Mouse (Mus musculus) lung, embryonic 14.5 days (tissue): ENCODE results near the gene Helz. TPM values are rescaled to one million over a fixed set of nuclear protein-coding genes. Genes with fewer than 3 reads are reported as not detected.

ENCODE experiments used
- ATAC-seq: fragments of 200-750 bp; cut with Nextera tagmentation; 2 replicates; pipeline ENCODE4 v1.8.0; 2017; ENCODE audit warnings: mild to moderate bottlenecking, moderate TSS enrichment, moderate library complexity; ENCODE audit not compliant: insufficient read depth
- DNase-seq: peaks from one replicate; pipeline ENCODE4 v3.0.0-alpha.2; 2015
- H3K27ac ChIP-seq: fragments of 300-500 bp; sonication (generic); 2 replicates; pipeline ENCODE4 v1.5.1; 2014; ENCODE audit warnings: low read depth, mild to moderate bottlenecking, moderate library complexity
- H3K27me3 ChIP-seq: fragments of 300-500 bp; sonication (generic); 2 replicates; pipeline ENCODE4 v1.6.1; 2014; ENCODE audit warnings: low read length, control low read depth; ENCODE audit not compliant: insufficient read depth
- H3K36me3 ChIP-seq: fragments of 300-500 bp; sonication (generic); 2 replicates; pipeline ENCODE4 v1.6.1; 2014; ENCODE audit warnings: control low read depth; ENCODE audit not compliant: insufficient read depth
- H3K4me1 ChIP-seq: fragments of 300-500 bp; sonication (generic); 2 replicates; pipeline ENCODE4 v1.6.1; 2014; ENCODE audit warnings: antibody characterized with exemption, control low read depth; ENCODE audit not compliant: insufficient read depth
- H3K4me2 ChIP-seq: fragments of 300-500 bp; sonication (generic); 2 replicates; pipeline ENCODE4 v1.6.1; 2014; ENCODE audit warnings: mild to moderate bottlenecking
- H3K4me3 ChIP-seq: fragments of 300-500 bp; sonication (generic); 2 replicates; pipeline ENCODE4 v1.5.1; 2014; ENCODE audit warnings: low read depth, low read length
- H3K9ac ChIP-seq: fragments of 300-500 bp; sonication (generic); 2 replicates; pipeline ENCODE4 v1.6.1; 2014
- H3K9me3 ChIP-seq: fragments of 300-500 bp; sonication (generic); 2 replicates; pipeline ENCODE4 v1.6.1; 2016; ENCODE audit warnings: low read depth, low read length, control low read depth
- CTCF ChIP-seq: IDR thresholded peaks from 2 replicates; pipeline ENCODE4 v1.5.1; 2016; ENCODE audit warnings: antibody characterized with exemption, low read depth
- WGBS: fragments of 180-500 bp; shearing (Covaris S2); extraction: QIAGEN DNeasy Blood & Tissue Kit; methylation state at CpG from one replicate; pipeline ENCODE4 v1.1.7; 2014; 5-methylcytosine and 5-hydroxymethylcytosine counted together
- polyA plus RNA-seq: library from polyadenylated mRNA; unstranded; fragments of >200 nt; fragmentation: Nextera tagmentation; extraction: Ambion mirVana; gene quantifications from 2 replicates; pipeline ENCODE4 v1.2.1, GENCODE M21; 2014

Helz gene
- polyA plus RNA-seq, 1 experiment from 2014 or later = 27.4 TPM

GRCm38 (mm10) chr11:107720264-107721021, 172.7 kb downstream of the Helz start:
- no peak for DNase-seq
- Histone ChIP-seq H3K4me1 (no peaks in the 10 kb centered on the region), H3K9me3 (no peaks in the 10 kb centered on the region), H3K4me3 (no peak overlapping the region), H3K9ac (no peak overlapping the region), H3K27ac (no peak overlapping the region), H3K36me3 (no peaks in the 10 kb centered on the region), H3K4me2 (no peak overlapping the region), H3K27me3 (no peaks in the 10 kb centered on the region)
- no peak for ATAC-seq
- 78% methylated on average over 9 of the region's 9 CpGs for WGBS
- no peak for TF ChIP-seq CTCF

- Histone ChIP-seq H3K4me2 (no peak overlapping the region), H3K9ac (no peak overlapping the region), H3K4me1 (no peaks in the 10 kb centered on the region), H3K36me3 (no peaks in the 10 kb centered on the region), H3K27me3 (no peaks in the 10 kb centered on the region), H3K4me3 (no peak overlapping the region), H3K9me3 (no peaks in the 10 kb centered on the region), H3K27ac (no peak overlapping the region)
- no peak for DNase-seq
- no peak for TF ChIP-seq CTCF
- WGBS = 79% methylated on average over 7 of the region's 7 CpGs
- ATAC-seq = no peak
These were observed 173.3 kb downstream of the Helz start for GRCm38 (mm10) chr11:107721057-107721456.

GRCm38 (mm10) chr11:107724603-107725002, 176.9 kb downstream of the Helz start:
- Histone ChIP-seq H3K4me2 (no peak overlapping the region), H3K4me1 (no peaks in the 10 kb centered on the region), H3K4me3 (no peak overlapping the region), H3K36me3 (no peaks in the 10 kb centered on the region), H3K27ac (no peak overlapping the region), H3K27me3 (no peaks in the 10 kb centered on the region), H3K9ac (no peak overlapping the region), H3K9me3 (no peaks in the 10 kb centered on the region)
- WGBS = 83% methylated on average over 8 of the region's 8 CpGs
- no peak for TF ChIP-seq CTCF
- DNase-seq (no peak), ATAC-seq (no peak)

GRCm38 (mm10) chr11:107728073-107728863, 180.5 kb downstream of the Helz start:
- no peaks in the 10 kb centered on the region for H3K27me3 ChIP-seq
- DNase-seq (no peak), ATAC-seq (no peak)
- H3K27ac ChIP-seq = no peak overlapping the region
- H3K9ac ChIP-seq = no peak overlapping the region
- H3K4me3 ChIP-seq = no peak overlapping the region
- no peaks in the 10 kb centered on the region for H3K4me1 ChIP-seq
- no peak overlapping the region for H3K4me2 ChIP-seq
- TF ChIP-seq CTCF = 0 out of 2 replicates have a peak, but pooled peaks have one; percentile 8
- no peaks in the 10 kb centered on the region for H3K9me3 ChIP-seq
- no peaks in the 10 kb centered on the region for H3K36me3 ChIP-seq
- 58% methylated on average over 13 of the region's 13 CpGs for WGBS

GRCm38 (mm10) chr11:107729141-107729540, 181.4 kb downstream of the Helz start:
- Histone ChIP-seq H3K27ac (no peak overlapping the region), H3K27me3 (no peaks in the 10 kb centered on the region), H3K4me1 (no peaks in the 10 kb centered on the region), H3K4me3 (no peak overlapping the region), H3K9ac (no peak overlapping the region), H3K36me3 (no peaks in the 10 kb centered on the region), H3K9me3 (no peaks in the 10 kb centered on the region), H3K4me2 (no peak overlapping the region)
- DNase-seq (no peak), ATAC-seq (no peak)
- TF ChIP-seq CTCF = no peak
- WGBS = 69% methylated on average over 7 of the region's 7 CpGs

- no peak overlapping the region for H3K9ac ChIP-seq
- H3K4me3 ChIP-seq = no peak overlapping the region
- H3K9me3 ChIP-seq = no peaks in the 10 kb centered on the region
- H3K27me3 ChIP-seq = no peaks in the 10 kb centered on the region
- 71% methylated on average over 4 of the region's 4 CpGs for WGBS
- H3K27ac ChIP-seq = no peak overlapping the region
- H3K4me2 ChIP-seq = no peak overlapping the region
- ATAC-seq (no peak), DNase-seq (no peak)
- H3K4me1 ChIP-seq = no peaks in the 10 kb centered on the region
- TF ChIP-seq CTCF = no peak
- H3K36me3 ChIP-seq = no peaks in the 10 kb centered on the region
These were observed 183.2 kb downstream of the Helz start for GRCm38 (mm10) chr11:107730940-107731339.

- ATAC-seq = no peak
- Histone ChIP-seq H3K4me2 (no peak overlapping the region), H3K4me1 (no peaks in the 10 kb centered on the region), H3K27me3 (no peaks in the 10 kb centered on the region), H3K36me3 (no peaks in the 10 kb centered on the region), H3K9ac (no peak overlapping the region), H3K9me3 (no peaks in the 10 kb centered on the region), H3K27ac (no peak overlapping the region), H3K4me3 (no peak overlapping the region)
- TF ChIP-seq CTCF = no peak
- DNase-seq = no peak
- WGBS = 70% methylated on average over 5 of the region's 5 CpGs
These were observed 183.8 kb downstream of the Helz start for GRCm38 (mm10) chr11:107731498-107731897.
